Mouse (Mus musculus) liver, adult 2 months (tissue): ENCODE measurements around the gene Nat8f5. TPM values are rescaled to one million over a fixed set of nuclear protein-coding genes. Genes with fewer than 3 reads are reported as not detected.
"Not testable (repeated sequence)": the region's sequence is repeated elsewhere in the genome, so short reads cannot be mapped to it uniquely, and the experiment has no call there.

Source experiments
- DNase-seq: peaks from one replicate; pipeline ENCODE4 v3.0.0-alpha.2; 2011; ENCODE audit warnings: low read depth, low spot score; ENCODE audit errors: extremely low read depth
- H3K27ac ChIP-seq: fragments of 200-500 bp; replicated peaks from 2 replicates; pipeline ENCODE4 v1.5.1; 2012; ENCODE audit warnings: low read depth, mild to moderate bottlenecking, control low read depth, inconsistent platforms, low read length; ENCODE audit not compliant: insufficient read depth
- H3K27me3 ChIP-seq: fragments of 200-500 bp; 2 replicates; pipeline ENCODE4 v1.6.1; 2012; ENCODE audit warnings: mild to moderate bottlenecking, moderate library complexity, low read length, inconsistent platforms; ENCODE audit not compliant: control insufficient read depth, insufficient read depth
- H3K36me3 ChIP-seq: fragments of 200-500 bp; 2 replicates; pipeline ENCODE4 v1.6.1; 2012; ENCODE audit warnings: low read length, inconsistent platforms; ENCODE audit not compliant: control insufficient read depth, insufficient read depth
- H3K4me1 ChIP-seq: fragments of 200-500 bp; 2 replicates; pipeline ENCODE4 v1.6.1; 2011; ENCODE audit warnings: low read length; ENCODE audit not compliant: control insufficient read depth, insufficient read depth
- H3K4me3 ChIP-seq: fragments of 200-500 bp; 2 replicates; pipeline ENCODE4 v1.5.1; 2011; ENCODE audit warnings: low read depth, mild to moderate bottlenecking, control low read depth, low read length, moderate library complexity; ENCODE audit not compliant: insufficient read depth
- H3K79me2 ChIP-seq: fragments of 200-500 bp; 2 replicates; pipeline ENCODE4 v1.6.1; 2012; ENCODE audit warnings: inconsistent platforms, mild to moderate bottlenecking, low read length, moderate library complexity; ENCODE audit not compliant: control insufficient read depth, insufficient read depth
- H3K9ac ChIP-seq: fragments of 200-500 bp; 2 replicates; pipeline ENCODE4 v1.6.1; 2012; ENCODE audit warnings: low read depth, mild to moderate bottlenecking, control low read depth, inconsistent platforms, low read length
- CTCF ChIP-seq: fragments of 200-500 bp; IDR thresholded peaks from 2 replicates; pipeline ENCODE4 v1.5.1; 2011; ENCODE audit warnings: low read depth, low read length, control low read depth
- POLR2A ChIP-seq: fragments of 200-500 bp; IDR thresholded peaks from 2 replicates; pipeline ENCODE4 v1.6.1; 2011; ENCODE audit warnings: low read length, control low read depth; ENCODE audit not compliant: insufficient read depth; ENCODE audit errors: extremely low read depth
- WGBS: fragments of 180-500 bp; shearing (Covaris S2); methylation state at CpG from one replicate; pipeline ENCODE4 v1.1.7; 2018; 5-methylcytosine and 5-hydroxymethylcytosine counted together
- polyA plus RNA-seq: library from polyadenylated mRNA; depleted of rRNA; stranded (reverse); fragments of >200 nt; gene quantifications from 2 replicates; pipeline ENCODE4 v1.2.3, GENCODE M21; 2012
- total RNA-seq: library from RNA; depleted of rRNA; stranded (reverse); fragments of >200 nt; gene quantifications from 2 replicates; pipeline ENCODE4 v1.2.3, GENCODE M21; 2014

Nat8f5 gene
- total and polyA plus RNA-seq, 2 experiments = 0.18 to 0.53 TPM

DNA sequence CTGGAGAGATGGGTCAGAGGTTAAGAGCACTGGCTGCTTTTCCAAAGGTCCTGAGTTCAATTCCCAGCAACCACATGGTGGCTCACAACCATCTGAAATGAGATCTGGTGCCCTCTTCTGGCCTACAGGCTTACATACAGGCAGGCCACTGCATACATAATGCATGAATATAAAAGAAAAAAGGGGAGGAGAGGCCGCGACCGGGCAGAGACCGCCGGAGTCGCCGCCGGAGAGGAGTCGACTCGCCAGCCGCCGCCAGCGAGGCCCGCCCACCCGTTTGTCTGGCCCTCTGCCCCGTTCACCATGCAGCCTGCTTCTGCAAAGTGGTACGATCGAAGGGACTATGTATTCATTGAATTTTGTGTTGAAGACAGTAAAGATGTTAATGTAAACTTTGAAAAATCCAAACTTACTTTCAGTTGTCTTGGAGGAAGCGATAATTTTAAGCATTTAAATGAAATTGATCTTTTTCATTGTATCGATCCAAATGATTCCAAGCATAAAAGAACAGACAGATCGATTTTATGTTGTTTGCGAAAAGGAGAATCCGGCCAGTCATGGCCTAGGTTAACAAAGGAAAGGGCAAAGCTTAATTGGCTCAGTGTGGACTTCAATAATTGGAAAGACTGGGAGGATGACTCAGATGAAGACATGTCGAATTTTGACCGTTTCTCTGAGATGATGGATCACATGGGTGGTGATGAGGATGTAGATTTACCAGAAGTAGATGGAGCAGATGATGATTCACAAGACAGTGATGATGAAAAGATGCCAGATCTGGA, 23.1 kb upstream of the Nat8f5 start:
- 24% methylated on average over 25 of the region's 25 CpGs for WGBS
- peak; percentile 81 for DNase-seq

DNA sequence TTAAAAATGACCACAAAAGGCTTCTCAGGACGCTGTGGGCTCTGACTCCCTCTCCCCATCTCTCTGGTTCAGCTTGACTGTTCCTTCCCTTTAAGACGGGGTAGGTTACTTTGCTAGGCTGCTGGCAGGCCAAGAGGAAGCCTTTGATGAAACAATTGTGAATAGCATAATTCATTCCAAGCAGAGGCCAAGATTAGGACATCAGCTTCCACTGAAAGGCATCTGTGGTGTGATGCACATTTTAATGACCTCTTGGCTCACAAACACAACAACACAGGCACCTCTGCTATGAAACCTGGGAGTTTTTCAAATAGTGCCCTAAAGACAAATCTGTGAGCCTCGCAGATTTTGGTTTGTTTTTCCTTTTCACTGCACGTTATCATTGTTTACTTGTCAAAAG, 19.2 kb upstream of the Nat8f5 start:
- Histone ChIP-seq H3K27me3 (no peaks in the 10 kb centered on the region), H3K79me2 (no peaks in the 10 kb centered on the region), H3K27ac (peak overlapping the region; percentile 39; the same call in 1 of the 2 replicates), H3K9ac (no peak overlapping the region), H3K36me3 (no peaks in the 10 kb centered on the region), H3K4me1 (peaks cover 12% of the 10 kb centered on the region), H3K4me3 (no peak overlapping the region)
- no peak for TF ChIP-seq CTCF
- TF ChIP-seq POLR2A = no peak
- peak; percentile 61 for DNase-seq
- 34% methylated on average over 4 of the region's 4 CpGs for WGBS

More for the DNA sequence above, 23.1 kb upstream of the Nat8f5 start:
- not testable (repeated sequence) for H3K9ac ChIP-seq, H3K36me3 ChIP-seq, H3K4me3 ChIP-seq, H3K79me2 ChIP-seq, H3K27me3 ChIP-seq
- Histone ChIP-seq H3K27ac (peak overlapping the region; percentile 62), H3K4me1 (peaks cover 32% of the 10 kb centered on the region)
- TF ChIP-seq CTCF = peak; percentile 25; the same call in 1 of the 2 replicates

DNA sequence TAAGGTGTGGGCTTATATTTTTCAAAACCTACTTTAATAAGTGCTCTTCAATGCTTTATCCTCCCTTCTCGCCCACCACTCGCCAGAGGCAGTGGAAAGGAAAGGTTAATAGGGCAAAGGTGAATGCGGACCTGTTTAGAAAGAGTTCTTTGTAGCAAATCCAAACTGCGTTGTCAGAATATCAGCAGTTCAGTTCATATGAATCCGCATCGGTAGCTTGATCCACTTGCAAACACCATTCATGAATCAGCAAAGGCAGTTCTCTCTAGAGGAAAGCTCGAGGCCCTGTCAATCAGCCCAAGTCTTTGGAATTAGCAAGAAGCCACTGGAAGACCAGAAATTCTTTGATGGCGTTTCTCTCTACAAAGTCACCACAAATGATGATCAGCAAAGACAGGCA, 17.9 kb upstream of the Nat8f5 start:
- 37% methylated on average over 8 of the region's 8 CpGs for WGBS
- Histone ChIP-seq H3K27ac (peak overlapping the region; percentile 91), H3K27me3 (no peaks in the 10 kb centered on the region), H3K36me3 (no peaks in the 10 kb centered on the region), H3K4me1 (peaks cover 14% of the 10 kb centered on the region), H3K9ac (0 out of 2 replicates have a peak overlapping the region, but pooled peaks have one; percentile 38), H3K79me2 (no peaks in the 10 kb centered on the region), H3K4me3 (no peak overlapping the region)
- peak; percentile 73 for DNase-seq
- TF ChIP-seq CTCF (no peak), POLR2A (no peak)

DNA sequence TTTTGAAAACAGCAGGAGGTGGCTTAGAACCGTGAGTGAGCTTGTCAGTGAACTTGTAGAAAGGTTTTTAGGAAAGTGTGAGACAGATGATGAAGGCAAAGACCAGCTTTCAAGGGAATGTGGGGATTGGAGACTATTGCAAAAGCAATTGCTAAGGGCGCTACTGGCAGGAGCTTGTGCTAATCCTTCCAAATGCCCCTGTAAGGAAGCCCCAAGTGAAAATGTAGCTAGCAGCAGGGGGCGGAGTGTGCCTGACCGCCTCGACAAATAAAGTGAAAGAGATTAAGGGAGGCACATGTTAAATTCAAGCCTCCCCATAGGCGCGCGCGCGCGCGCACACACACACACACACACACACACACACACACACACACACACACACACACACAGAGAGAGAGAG, 16.5 kb upstream of the Nat8f5 start:
- peak overlapping the region; percentile 54 for H3K9ac ChIP-seq
- DNase-seq = peak; percentile 67
- not testable (repeated sequence) for H3K79me2 ChIP-seq, H3K4me3 ChIP-seq, H3K27me3 ChIP-seq, H3K36me3 ChIP-seq
- H3K4me1 ChIP-seq = peaks cover 13% of the 10 kb centered on the region
- H3K27ac ChIP-seq = peak overlapping the region; percentile 83
- peak; percentile 52 for TF ChIP-seq CTCF
- WGBS = 16% methylated on average over 12 of the region's 12 CpGs

DNA sequence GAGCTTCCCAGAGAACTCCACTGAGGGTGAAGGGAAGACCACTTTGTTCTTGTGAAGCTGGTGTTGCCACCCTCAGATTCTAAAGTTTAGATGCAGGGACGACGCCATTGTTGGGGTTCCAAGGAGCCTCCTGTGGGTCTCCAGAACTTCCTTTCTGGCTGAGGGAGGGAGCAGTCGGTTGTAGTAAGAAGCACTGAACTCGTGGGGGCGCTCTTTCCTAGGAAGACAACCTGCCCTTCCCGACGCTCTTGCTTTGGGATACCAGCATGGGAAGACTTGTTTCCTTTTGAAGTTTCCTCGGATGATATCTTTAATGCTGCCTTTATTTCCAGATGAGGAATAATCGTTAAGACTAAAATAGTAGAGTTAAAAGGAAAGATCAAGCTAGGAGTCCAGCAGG, 16.1 kb upstream of the Nat8f5 start:
- H3K36me3 ChIP-seq, H3K27me3 ChIP-seq, H3K4me3 ChIP-seq, DNase-seq, H3K79me2 ChIP-seq, H3K9ac ChIP-seq: not testable (repeated sequence)
- peak overlapping the region; percentile 83; the same call in 1 of the 2 replicates for H3K27ac ChIP-seq
- peaks cover 13% of the 10 kb centered on the region for H3K4me1 ChIP-seq
- peak; percentile 33 for TF ChIP-seq CTCF
- 7% methylated on average over 9 of the region's 9 CpGs for WGBS

DNA sequence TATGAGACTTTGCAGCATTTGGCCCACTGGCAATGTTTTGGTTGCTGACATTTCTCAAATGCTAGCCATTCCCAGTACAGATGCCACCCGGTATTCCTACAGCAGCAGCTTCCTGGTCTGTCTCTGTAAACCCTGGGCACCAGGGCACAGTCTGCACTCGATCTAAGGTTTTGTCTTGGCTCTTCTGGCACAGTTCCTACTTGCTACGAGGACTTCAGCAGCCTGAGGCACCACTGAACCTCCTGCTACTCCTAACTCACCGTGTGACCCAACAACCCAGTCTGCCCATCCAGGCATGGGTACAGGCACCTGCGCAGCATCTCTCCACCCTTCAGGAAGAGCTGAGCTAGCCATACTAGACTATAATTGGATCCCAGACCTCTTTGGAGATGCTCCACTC, 15.3 kb upstream of the Nat8f5 start:
- H3K9ac ChIP-seq, H3K79me2 ChIP-seq, H3K27me3 ChIP-seq, H3K36me3 ChIP-seq, H3K27ac ChIP-seq, DNase-seq, H3K4me3 ChIP-seq: not testable (repeated sequence)
- whole genome bisulfite sequencing = 83% methylated on average over 5 of the region's 5 CpGs
- peaks cover 14% of the 10 kb centered on the region for H3K4me1 ChIP-seq

DNA sequence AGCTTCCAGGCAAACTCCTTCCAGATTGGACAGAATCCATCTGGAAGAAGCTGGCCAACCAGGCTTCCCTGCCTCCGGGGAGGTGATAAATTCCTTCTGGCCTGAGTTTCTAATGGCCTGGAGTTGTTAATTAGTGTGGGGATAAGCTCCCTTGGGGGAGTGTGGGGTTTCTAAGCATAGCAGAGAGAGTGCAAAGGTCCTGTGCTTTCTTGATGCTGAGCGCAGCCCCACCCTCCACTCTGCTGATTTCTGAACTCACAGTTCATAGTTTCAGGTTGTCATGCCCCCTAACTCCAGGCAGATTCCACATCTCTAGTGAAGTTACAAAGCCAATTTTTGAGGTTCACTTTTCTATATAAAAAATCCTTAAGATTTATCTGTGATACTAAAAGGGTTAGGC, 14.3 kb upstream of the Nat8f5 start:
- H3K4me1 ChIP-seq = peaks cover 15% of the 10 kb centered on the region
- 57% methylated on average over 1 of the region's 2 CpGs for WGBS
- H3K27me3 ChIP-seq, H3K9ac ChIP-seq, H3K4me3 ChIP-seq, DNase-seq, H3K79me2 ChIP-seq, H3K36me3 ChIP-seq: not testable (repeated sequence)
- H3K27ac ChIP-seq = peak overlapping the region; percentile 79

DNA sequence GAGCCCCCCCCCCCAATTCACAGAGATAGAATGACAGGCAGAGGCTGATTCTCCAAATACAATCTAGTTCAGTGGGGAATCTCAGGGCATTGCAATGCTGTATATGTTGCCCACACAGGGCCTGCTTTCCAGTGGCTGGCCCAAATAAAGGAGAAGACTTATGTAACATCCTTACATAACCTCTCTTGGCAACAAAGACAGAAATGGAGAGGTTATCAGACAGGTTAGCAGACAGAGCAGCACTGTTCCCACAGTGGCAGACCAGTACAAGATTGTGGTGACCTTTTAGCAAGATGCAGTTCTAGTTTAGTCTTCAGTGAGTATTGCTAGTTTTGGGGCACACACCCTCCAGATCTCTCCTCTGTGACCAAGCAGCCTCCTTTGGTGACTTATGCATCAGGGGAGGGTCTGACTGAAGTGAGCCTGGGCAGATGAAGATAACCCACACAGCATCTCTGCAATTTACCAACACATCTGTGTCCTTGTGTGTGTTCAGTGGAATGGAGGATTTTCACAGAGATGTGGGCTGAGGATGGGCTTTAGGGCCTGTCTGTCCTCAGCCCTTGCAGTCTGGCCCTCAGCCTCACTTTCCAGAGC, 13.8 kb upstream of the Nat8f5 start:
- H3K27me3 ChIP-seq, H3K79me2 ChIP-seq, H3K36me3 ChIP-seq, H3K4me3 ChIP-seq, H3K9ac ChIP-seq: not testable (repeated sequence)
- DNase-seq = peak; percentile 83
- Histone ChIP-seq H3K4me1 (peaks cover 12% of the 10 kb centered on the region), H3K27ac (peak overlapping the region; percentile 79)
